Mouse (Mus musculus) layer of hippocampus, adult 2 months (tissue): ENCODE data around the gene Rad51b. TPM values are rescaled to one million over a fixed set of nuclear protein-coding genes. Genes with fewer than 3 reads are reported as not detected.
"Not testable (repeated sequence)": the region's sequence is repeated elsewhere in the genome, so short reads cannot be mapped to it uniquely, and the experiment has no call there.

Source experiments
- DNase-seq, 2 experiments: peaks; one replicate each; pipeline ENCODE4 v3.0.0; 2022; ENCODE audit warnings: low spot score in 2 of 2
- H3K27ac ChIP-seq: fragments of 200-600 bp; 2 replicates; pipeline ENCODE4 v1.8.1; 2022
- H3K4me3 ChIP-seq: fragments of 200-600 bp; 2 replicates; pipeline ENCODE4 v1.8.1; 2022; ENCODE audit warnings: mild to moderate bottlenecking
- CTCF ChIP-seq: fragments of 200-600 bp; conservative IDR thresholded peaks from 2 replicates; pipeline ENCODE4 v1.8.1; 2022; ENCODE audit warnings: antibody characterized with exemption, mild to moderate bottlenecking, moderate library complexity
- total RNA-seq, 2 experiments: library from RNA; stranded (reverse); gene quantifications; 2 replicates each; pipeline ENCODE4 v1.2.3; 2021

Rad51b gene
- total RNA-seq, 2 experiments from 2014 or later = 0.18 TPM; not detected in 1

DNA sequence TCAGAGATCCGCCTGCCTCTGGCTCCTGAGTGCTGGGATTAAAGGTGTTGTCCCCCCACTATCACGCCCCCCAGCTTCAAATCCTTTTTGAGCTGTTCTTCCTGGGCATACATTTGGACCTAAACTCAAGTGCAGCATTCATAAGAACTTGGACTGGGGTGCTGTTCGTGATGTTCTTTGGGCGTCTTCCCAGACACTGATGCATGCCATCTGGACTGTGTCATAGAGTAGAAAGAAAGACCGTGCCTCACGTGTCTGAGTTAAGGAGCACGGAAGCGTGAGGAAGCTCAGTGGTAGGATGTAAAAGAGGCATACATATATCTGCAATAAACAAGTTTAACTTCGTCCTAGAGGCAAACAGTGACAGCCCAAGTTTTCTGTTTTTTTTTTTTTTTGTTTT, 4.7 kb downstream of the Rad51b start:
- no peak for TF ChIP-seq CTCF
- peak; percentile 33 to 47 for DNase-seq
- Histone ChIP-seq H3K4me3 (no peak overlapping the region), H3K27ac (no peak overlapping the region)

DNA sequence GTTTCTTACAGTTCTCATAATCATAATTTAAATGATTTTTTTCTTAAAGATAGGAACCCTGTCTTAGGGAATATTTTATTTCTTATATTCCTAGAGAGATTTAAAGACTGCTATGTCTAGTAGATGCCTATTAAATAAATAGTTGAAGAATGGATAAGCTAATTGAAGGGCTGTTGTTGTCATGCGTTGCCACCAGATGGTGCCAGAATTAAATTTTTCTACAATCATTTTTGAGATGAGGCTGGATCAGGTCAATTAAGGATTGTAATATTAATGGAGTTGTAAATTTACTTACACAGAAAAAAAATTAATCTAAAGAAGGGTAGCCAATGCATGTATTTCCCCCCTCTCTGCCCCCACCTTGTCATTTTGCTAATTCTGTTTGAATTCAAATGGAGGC, 8.0 kb downstream of the Rad51b start:
- H3K4me3 ChIP-seq = no peak overlapping the region
- peak; percentile 76 for TF ChIP-seq CTCF
- DNase-seq = no peak
- no peak overlapping the region for H3K27ac ChIP-seq

DNA sequence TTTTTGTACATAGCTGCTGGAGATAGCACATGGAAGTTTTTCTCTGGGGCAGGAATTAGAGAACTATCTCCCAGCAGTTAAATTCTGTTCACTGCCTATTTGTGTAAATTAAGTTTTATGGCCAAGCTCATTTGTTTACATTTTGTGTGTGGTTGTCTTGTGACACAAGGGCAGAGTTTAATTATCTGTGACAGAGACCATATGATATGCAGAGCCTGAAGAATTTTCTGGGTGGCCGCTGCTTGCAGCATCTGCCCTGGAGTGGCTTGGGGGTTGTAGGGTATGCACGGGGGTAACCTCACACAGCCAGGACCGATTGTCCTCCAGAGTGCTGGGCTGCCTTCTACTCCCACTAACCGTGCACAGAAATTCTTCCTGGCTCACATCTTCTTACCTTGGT, 8.9 kb downstream of the Rad51b start:
- Histone ChIP-seq H3K27ac (no peak overlapping the region), H3K4me3 (no peak overlapping the region)
- DNase-seq = no peak
- TF ChIP-seq CTCF = no peak

DNA sequence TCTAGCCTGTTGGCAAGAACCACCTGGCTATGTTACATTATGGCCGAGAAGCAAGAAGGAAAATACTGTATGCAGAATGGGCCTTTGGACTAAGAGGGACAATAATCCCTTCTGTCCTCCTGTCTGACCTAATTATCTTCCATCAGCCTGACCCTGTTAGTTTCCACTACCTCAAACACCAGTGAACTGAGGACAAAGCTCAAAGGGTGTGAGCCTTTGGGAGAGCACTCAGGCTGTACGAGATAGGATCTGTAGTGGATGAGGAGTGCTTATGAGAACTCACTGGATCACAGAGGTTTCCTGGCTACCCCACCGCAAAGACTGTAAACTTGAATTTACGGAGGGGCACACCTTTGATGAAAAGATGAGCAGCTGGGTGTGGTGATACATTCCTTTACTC, 16.6 kb downstream of the Rad51b start:
- DNase-seq = no peak
- TF ChIP-seq CTCF = no peak
- Histone ChIP-seq H3K27ac (no peak overlapping the region), H3K4me3 (no peak overlapping the region)

DNA sequence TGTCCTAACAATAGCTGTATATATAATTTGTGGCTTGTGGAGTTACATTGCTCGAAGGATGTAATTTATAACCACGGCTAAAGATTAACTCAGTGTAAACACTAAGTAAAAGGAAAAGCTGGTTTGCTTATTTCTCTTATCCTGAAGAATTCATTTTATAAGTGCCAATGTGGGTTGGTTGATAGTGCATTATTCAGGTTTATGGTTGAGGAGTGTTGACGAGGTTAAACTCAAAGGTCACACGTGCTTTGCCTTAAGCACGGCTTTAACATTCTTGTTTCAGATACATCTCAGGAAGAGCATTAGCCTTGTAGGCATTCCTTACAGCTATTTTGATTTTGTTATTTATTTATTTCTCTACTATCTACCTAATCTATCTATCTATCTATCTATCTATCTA, 20.3 kb downstream of the Rad51b start:
- TF ChIP-seq CTCF = no peak
- Histone ChIP-seq H3K27ac (no peak overlapping the region), H3K4me3 (no peak overlapping the region)
- no peak for DNase-seq

DNA sequence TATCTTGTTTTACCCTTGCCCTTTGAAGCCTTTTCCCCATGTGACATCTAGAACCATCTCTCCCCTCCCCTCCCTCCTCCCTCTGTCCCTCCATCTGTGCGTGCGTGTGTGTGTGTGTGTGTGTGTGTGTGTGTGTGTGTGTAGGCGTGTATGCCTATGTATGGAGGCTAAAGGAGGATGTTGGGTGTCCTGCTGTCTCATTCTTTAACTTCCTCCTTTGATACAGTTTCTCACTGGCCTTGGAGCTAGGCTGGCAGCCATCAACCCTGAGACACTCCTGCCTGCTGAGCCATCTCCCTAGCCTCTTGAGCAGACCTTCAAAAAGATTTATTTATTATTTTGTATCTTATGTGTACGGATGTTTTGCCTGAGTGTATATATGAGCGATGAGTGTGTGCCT, 23.8 kb downstream of the Rad51b start:
- DNase-seq = no peak
- no peak for TF ChIP-seq CTCF
- H3K4me3 ChIP-seq = no peak overlapping the region
- no peak overlapping the region for H3K27ac ChIP-seq

DNA sequence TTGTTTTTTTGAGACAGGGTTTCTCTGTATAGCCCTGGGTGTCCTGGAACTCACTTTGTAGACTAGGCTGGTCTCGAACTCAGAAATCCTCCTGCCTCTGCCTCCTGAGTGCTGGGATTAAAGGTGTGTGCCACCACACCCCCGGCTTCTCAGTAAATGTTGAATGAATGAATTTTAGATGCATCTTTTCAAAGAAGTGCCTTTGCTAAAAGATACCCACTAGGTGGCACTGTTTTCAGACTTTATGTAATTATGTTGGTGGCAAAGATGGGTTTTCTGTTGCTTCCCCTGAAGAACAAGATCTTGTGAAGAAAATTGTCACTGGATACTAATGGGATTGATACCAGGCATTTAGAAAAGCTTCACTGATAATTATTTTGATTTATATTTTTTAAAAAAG, 25.5 kb downstream of the Rad51b start:
- peak in 1 of 2 experiments; percentile 18 for DNase-seq
- peak; percentile 82 for TF ChIP-seq CTCF
- H3K27ac ChIP-seq, H3K4me3 ChIP-seq: not testable (repeated sequence)

DNA sequence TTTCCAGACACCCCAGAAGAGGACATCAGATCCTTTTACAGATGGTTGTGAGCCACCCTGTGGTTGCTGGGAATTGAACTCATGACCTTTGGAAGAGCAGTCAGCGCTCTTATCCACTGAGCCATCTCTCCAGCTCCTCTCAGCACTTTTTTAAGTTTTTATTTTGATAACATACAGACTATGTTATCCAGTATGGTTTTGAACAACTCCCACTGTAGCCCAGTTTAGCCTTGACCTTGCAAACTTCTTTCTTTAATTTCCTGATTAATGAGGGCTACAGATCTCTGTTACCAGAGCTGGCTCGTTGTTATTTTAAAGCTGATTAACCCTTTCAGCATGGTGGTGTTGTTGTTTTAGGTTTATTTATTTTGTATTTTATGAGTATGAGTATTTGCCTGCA, 29.2 kb downstream of the Rad51b start:
- no peak for TF ChIP-seq CTCF
- H3K4me3 ChIP-seq = no peak overlapping the region
- no peak for DNase-seq

DNA sequence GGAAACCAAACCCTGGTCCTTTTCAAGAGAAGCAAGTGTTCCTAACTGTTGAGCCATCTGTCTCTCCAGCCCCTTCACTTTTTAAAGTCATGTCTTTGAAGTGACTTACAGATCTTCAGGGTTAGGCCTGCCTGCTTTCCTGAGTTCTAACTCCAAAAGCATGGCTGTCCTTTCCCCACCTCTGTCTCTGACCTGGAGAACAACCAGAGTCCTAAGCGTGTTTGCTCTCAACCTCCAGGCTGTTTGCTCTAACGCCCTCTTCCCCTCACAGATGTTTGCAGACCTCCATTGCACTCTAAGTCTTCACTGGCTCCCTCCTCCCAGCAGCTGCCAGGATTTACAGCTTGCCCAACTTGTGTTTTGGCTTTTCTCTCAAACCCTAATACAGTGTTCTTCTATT, 29.7 kb downstream of the Rad51b start:
- TF ChIP-seq CTCF = no peak
- DNase-seq = no peak
- H3K4me3 ChIP-seq = no peak overlapping the region
- no peak overlapping the region for H3K27ac ChIP-seq

More for the DNA sequence above, 29.2 kb downstream of the Rad51b start:
- no peak overlapping the region for H3K27ac ChIP-seq

DNA sequence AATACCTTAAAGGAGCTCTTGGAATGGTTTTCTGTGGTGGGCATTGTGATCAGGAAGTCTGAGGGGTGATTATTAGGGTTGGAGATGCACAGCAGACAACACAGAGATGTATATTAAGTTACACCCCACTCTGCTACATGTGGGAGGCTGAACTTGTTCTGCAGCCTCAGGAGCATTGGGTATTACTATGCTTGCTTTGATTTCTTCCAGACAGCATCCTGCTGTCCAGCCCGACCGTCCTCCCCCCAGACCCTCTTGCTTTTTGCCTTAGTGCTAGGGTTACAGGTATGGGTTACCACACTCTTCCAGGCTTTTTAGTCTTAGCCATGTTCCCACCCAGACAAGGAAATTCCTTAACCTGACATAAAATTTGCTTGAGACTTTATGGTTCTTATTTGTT, 30.8 kb downstream of the Rad51b start:
- no peak for TF ChIP-seq CTCF
- DNase-seq = no peak
- no peak overlapping the region for H3K4me3 ChIP-seq
- H3K27ac ChIP-seq = no peak overlapping the region

DNA sequence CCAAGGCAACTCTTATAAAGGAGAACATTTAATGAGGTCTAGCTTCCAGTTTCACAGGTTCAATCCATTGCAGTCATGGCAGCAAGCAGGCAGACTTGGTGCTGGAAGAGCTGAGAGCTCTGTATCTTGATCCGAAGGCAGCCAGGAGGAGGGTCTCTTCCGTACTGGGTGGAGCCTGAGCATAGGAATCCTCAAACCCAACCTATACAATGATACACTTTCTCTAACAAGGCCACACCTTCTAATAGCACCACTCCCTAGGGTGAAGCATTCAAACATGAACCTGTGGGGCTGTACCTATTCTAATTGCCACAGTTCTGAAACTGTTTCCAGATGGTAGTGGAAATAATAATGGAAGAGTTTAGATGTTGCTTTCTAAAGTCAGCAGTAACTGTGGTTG, 33.5 kb downstream of the Rad51b start:
- no peak for DNase-seq
- TF ChIP-seq CTCF = no peak
- Histone ChIP-seq H3K27ac (no peak overlapping the region), H3K4me3 (no peak overlapping the region)

DNA sequence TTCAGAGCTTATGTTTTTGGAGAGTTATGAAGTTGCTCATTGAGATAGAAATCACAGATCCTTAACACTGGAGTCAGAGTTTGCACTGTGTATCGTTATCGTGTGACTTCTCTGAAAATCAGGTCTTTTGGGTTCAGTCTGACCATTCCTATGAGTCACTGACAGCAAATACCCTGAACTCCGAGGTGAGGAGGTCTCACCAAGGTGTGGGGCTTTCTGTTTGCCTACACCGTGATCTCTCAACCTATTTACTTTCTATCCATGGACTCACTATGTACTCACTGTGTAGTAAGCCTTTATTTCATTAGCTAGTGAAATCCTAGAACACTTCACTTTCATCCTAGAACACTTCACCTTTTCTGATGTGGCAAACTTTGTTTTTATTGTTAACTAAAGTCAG, 34.6 kb downstream of the Rad51b start:
- Histone ChIP-seq H3K4me3 (no peak overlapping the region), H3K27ac (no peak overlapping the region)
- no peak for TF ChIP-seq CTCF
- DNase-seq = no peak

DNA sequence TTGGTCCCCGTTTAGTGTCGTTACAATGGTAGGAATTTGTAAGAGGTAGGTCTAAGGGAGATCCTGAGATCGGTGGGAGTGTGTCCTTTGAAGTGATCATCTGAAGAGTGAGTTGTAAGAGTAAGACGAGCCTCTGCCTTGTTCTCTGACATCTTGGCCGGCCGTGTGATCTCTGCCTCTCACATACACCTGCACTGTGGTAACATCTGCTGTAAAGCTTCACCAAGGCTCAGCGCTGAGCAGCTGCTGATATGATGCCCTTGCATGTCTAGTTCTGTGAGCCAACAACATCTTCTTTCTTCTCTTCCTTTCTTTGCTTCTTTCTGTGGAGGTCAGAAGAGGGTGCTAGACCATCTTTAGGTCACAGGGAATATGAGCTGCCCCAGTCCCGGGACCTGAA, 41.7 kb downstream of the Rad51b start:
- no peak for TF ChIP-seq CTCF
- H3K4me3 ChIP-seq = no peak overlapping the region
- H3K27ac ChIP-seq = no peak overlapping the region
- no peak for DNase-seq

DNA sequence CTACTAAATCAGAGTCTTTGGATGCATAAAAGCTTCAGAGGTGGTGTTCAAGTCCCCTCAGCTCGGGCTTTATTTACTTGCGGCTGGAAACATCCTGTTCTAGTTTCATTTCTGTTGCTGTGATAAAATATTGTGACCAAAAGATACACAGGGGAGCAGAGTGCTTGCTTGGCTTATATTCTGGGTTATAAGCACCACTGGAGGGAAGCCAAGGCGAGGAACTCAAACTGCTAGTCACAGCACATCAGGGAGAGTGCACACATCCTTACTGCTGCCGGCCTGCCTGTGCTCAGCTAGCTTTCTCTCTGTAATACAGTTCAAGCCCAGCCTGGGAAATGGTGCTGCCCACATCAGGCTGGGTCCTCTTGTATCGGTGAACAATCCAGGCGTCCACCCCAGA, 43.4 kb downstream of the Rad51b start:
- Histone ChIP-seq H3K27ac (no peak overlapping the region), H3K4me3 (no peak overlapping the region)
- TF ChIP-seq CTCF = no peak
- DNase-seq = no peak

DNA sequence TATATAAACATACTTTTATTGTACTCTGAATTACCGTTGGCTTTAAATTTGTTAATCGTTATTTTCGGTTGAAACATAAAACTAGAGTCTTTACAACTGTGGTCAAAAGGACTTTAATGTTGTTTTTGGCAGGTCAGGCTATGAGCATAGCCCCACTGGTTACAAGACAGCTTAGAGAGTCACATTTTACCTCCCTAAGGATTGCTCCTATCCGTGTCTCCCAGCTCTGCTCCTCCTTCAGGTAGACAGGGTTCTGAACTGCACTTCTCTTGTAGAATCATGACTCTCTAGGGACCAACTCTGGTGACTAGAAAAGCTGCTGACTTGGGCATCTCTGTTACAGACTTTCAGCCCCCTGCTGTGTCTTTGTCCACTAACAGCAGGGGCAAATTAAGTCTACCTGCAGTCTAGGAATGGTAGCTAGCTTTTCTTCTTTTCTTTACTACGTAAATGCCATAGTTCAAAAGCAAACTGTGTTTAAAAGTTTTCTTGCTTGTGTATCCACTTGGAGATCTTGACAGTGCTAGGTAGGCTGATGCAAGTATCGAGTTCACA, 44.3 kb downstream of the Rad51b start:
- no peak overlapping the region for H3K4me3 ChIP-seq
- H3K27ac ChIP-seq = no peak overlapping the region
- TF ChIP-seq CTCF = no peak
- no peak for DNase-seq
